Mouse (Mus musculus) forebrain, postnatal 0 days (tissue): ENCODE measurements around the gene Sema3b. TPM values are rescaled to one million over a fixed set of nuclear protein-coding genes. Genes with fewer than 3 reads are reported as not detected.
A peak's percentile ranks its signal among the peaks of the same experiment; 100 is the strongest.

ENCODE experiments used
- ATAC-seq: fragments of 200-750 bp; cut with Nextera tagmentation; 2 replicates; pipeline ENCODE4 v1.8.0; 2017; ENCODE audit warnings: mild to moderate bottlenecking, moderate library complexity
- DNase-seq: peaks from one replicate; pipeline ENCODE4 v3.0.0-alpha.2; 2015
- H3K27ac ChIP-seq: fragments of 300-500 bp; sonication (generic); 2 replicates; pipeline ENCODE4 v1.5.1; 2014; ENCODE audit warnings: low read depth, mild to moderate bottlenecking, antibody characterized with exemption, low read length, moderate library complexity, mixed read lengths
- H3K27me3 ChIP-seq: fragments of 300-500 bp; sonication (generic); 2 replicates; pipeline ENCODE4 v1.6.1; 2014; ENCODE audit warnings: mild to moderate bottlenecking, low read length, mixed read lengths; ENCODE audit not compliant: insufficient read depth
- H3K36me3 ChIP-seq: fragments of 300-500 bp; sonication (generic); 2 replicates; pipeline ENCODE4 v1.6.1; 2014; ENCODE audit warnings: mild to moderate bottlenecking, moderate library complexity; ENCODE audit not compliant: insufficient read depth
- H3K4me1 ChIP-seq: fragments of 300-500 bp; sonication (generic); 2 replicates; pipeline ENCODE4 v1.6.1; 2014; ENCODE audit warnings: antibody characterized with exemption; ENCODE audit not compliant: insufficient read depth
- H3K4me2 ChIP-seq: fragments of 300-500 bp; sonication (generic); 2 replicates; pipeline ENCODE4 v1.6.1; 2014; ENCODE audit warnings: low read depth, mild to moderate bottlenecking, moderate library complexity
- H3K4me3 ChIP-seq: fragments of 300-500 bp; sonication (generic); 2 replicates; pipeline ENCODE4 v1.5.1; 2014; ENCODE audit warnings: low read depth, low read length, mixed read lengths
- H3K9ac ChIP-seq: fragments of 300-500 bp; sonication (generic); 2 replicates; pipeline ENCODE4 v1.6.1; 2014; ENCODE audit warnings: mild to moderate bottlenecking
- H3K9me3 ChIP-seq: fragments of 300-500 bp; sonication (generic); 2 replicates; pipeline ENCODE4 v1.6.1; 2016; ENCODE audit warnings: low read length
- CTCF ChIP-seq: sonication (generic); IDR thresholded peaks from 2 replicates; pipeline ENCODE4 v1.5.1; 2016; ENCODE audit warnings: antibody characterized with exemption, control low read depth, low read depth
- WGBS: fragments of 180-500 bp; shearing (Covaris S2); extraction: QIAGEN DNeasy Blood & Tissue Kit; methylation state at CpG from one replicate; pipeline ENCODE4 v1.1.7; 2014; 5-methylcytosine and 5-hydroxymethylcytosine counted together
- polyA plus RNA-seq: library from polyadenylated mRNA; unstranded; fragments of >200 nt; fragmentation: Nextera tagmentation; extraction: Ambion mirVana; gene quantifications from 2 replicates; pipeline ENCODE4 v1.2.1, GENCODE M21; 2015
- total RNA-seq: library from RNA; depleted of rRNA; stranded (reverse); fragments of >200 nt; gene quantifications from 2 replicates; pipeline ENCODE4 v1.2.3, GENCODE M21; 2014

Gene Sema3b
- total and polyA plus RNA-seq, 2 experiments from 2014 or later: 4.4 to 6.5 TPM

DNA sequence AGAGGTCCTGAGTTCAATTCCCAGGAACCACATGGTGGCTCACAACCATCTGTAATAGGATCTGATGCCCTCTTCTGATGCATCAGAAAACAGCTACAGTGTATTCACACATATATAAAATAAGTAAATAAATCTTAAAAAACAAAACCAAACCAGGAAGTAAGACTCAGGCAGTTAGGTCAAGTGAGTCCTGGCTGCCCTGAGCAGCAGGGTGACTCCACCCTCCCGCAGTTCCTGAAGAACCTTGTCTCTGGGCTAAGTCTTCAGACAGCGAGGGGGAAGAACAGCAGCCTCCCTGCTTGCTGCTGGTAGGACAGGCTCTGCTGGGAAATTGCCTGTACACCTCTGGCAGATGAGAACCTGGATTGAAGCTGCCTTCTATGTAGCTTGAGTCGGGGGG, 52.7 kb downstream of the Sema3b start:
- Histone ChIP-seq H3K4me1 (peaks cover 24% of the 10 kb centered on the region), H3K9ac (no peak overlapping the region), H3K27me3 (peaks cover 9% of the 10 kb centered on the region; the same call in 1 of the 2 replicates), H3K9me3 (no peaks in the 10 kb centered on the region), H3K4me2 (no peak overlapping the region), H3K27ac (no peak overlapping the region), H3K36me3 (peaks cover 43% of the 10 kb centered on the region), H3K4me3 (no peak overlapping the region)
- 75% methylated on average over 3 of the region's 3 CpGs for WGBS
- no peak for ATAC-seq
- no peak for DNase-seq
- no peak for TF ChIP-seq CTCF

GRCm38 (mm10) chr9:107555701-107556100, 53.3 kb downstream of the Sema3b start:
- WGBS: 45% methylated on average over 2 of the region's 2 CpGs

GRCm38 (mm10) chr9:107555031-107555457, 54.0 kb downstream of the Sema3b start:
- no peak for TF ChIP-seq CTCF
- peaks cover 28% of the 10 kb centered on the region for H3K4me1 ChIP-seq
- peak; percentile 35 for DNase-seq
- H3K4me3 ChIP-seq: peak overlapping the region; percentile 69
- H3K4me2 ChIP-seq: peak overlapping the region; percentile 87
- ATAC-seq: no peak; the same call in 1 of the 2 replicates
- H3K27ac ChIP-seq: peak overlapping the region; percentile 75
- peak overlapping the region; percentile 70 for H3K9ac ChIP-seq
- no peaks in the 10 kb centered on the region for H3K9me3 ChIP-seq
- H3K36me3 ChIP-seq: peaks cover 31% of the 10 kb centered on the region
- WGBS: under 1% methylated on average over 23 of the region's 23 CpGs
- peaks cover 18% of the 10 kb centered on the region for H3K27me3 ChIP-seq

More at GRCm38 (mm10) chr9:107555701-107556100, 53.3 kb downstream of the Sema3b start:
- peak overlapping the region; percentile 69 for H3K4me3 ChIP-seq
- no peak overlapping the region for H3K27ac ChIP-seq
- peak overlapping the region; percentile 87 for H3K4me2 ChIP-seq
- H3K27me3 ChIP-seq: peaks cover 11% of the 10 kb centered on the region
- peaks cover 28% of the 10 kb centered on the region for H3K4me1 ChIP-seq
- H3K36me3 ChIP-seq: peaks cover 36% of the 10 kb centered on the region
- H3K9me3 ChIP-seq: no peaks in the 10 kb centered on the region
- ATAC-seq (no peak), DNase-seq (no peak)
- TF ChIP-seq CTCF: no peak
- H3K9ac ChIP-seq: peak overlapping the region; percentile 70; the same call in 1 of the 2 replicates

- ATAC-seq: peak; percentile 95
- Histone ChIP-seq H3K9me3 (no peaks in the 10 kb centered on the region), H3K4me1 (peaks cover 28% of the 10 kb centered on the region), H3K4me2 (peak overlapping the region; percentile 87), H3K4me3 (peak overlapping the region; percentile 69), H3K36me3 (peaks cover 24% of the 10 kb centered on the region), H3K9ac (peak overlapping the region; percentile 70), H3K27ac (peak overlapping the region; percentile 75), H3K27me3 (peaks cover 19% of the 10 kb centered on the region)
- peak; percentile 99 for DNase-seq
- TF ChIP-seq CTCF: peak; percentile 13; the same call in 1 of the 2 replicates
- under 1% methylated on average over 48 of the region's 53 CpGs for WGBS
Observed at GRCm38 (mm10) chr9:107554319-107554825, 54.7 kb downstream of the Sema3b start.

GRCm38 (mm10) chr9:107553541-107554318, 55.3 kb downstream of the Sema3b start:
- DNase-seq (peak; percentile 26), ATAC-seq (peak; percentile 59)
- peak overlapping the region; percentile 87 for H3K4me2 ChIP-seq
- H3K27me3 ChIP-seq: peaks cover 19% of the 10 kb centered on the region
- H3K4me1 ChIP-seq: peaks cover 28% of the 10 kb centered on the region
- no peak for TF ChIP-seq CTCF
- H3K9me3 ChIP-seq: no peaks in the 10 kb centered on the region
- peaks cover 18% of the 10 kb centered on the region for H3K36me3 ChIP-seq
- 7% methylated on average over 37 of the region's 37 CpGs for WGBS
- peak overlapping the region; percentile 70 for H3K9ac ChIP-seq
- peak overlapping the region; percentile 68 for H3K27ac ChIP-seq
- peak overlapping the region; percentile 69 for H3K4me3 ChIP-seq

GRCm38 (mm10) chr9:107552690-107553393, 56.2 kb downstream of the Sema3b start:
- ATAC-seq: no peak
- Histone ChIP-seq H3K27ac (no peak overlapping the region), H3K4me1 (peaks cover 28% of the 10 kb centered on the region), H3K4me3 (no peak overlapping the region), H3K9ac (no peak overlapping the region), H3K36me3 (peaks cover 9% of the 10 kb centered on the region), H3K27me3 (peaks cover 19% of the 10 kb centered on the region), H3K4me2 (peak overlapping the region; percentile 87), H3K9me3 (no peaks in the 10 kb centered on the region)
- 81% methylated on average over 5 of the region's 5 CpGs for WGBS
- no peak for TF ChIP-seq CTCF
- DNase-seq: no peak
